Mouse (Mus musculus) heart, postnatal 36 days (tissue): ENCODE data around the gene Wsb2. TPM values are rescaled to one million over a fixed set of nuclear protein-coding genes. Genes with fewer than 3 reads are reported as not detected.

ENCODE experiments used
- total RNA-seq, 2 experiments: library from RNA; stranded (reverse); gene quantifications; 2 replicates each; pipeline ENCODE4 v1.2.3; 2021

The Wsb2 gene
- total RNA-seq, 2 experiments from 2014 or later = 97.1 to 104 TPM

Other genes with a start within 250 kb of the Wsb2 start
- 10 to 100 TPM; 89.7 to 97.2 TPM for gene Suds3, start 241.2 kb upstream of the Wsb2 start, total RNA-seq
- 1 to 10 TPM; 7.7 to 8.2 TPM for gene Taok3, start 237.2 kb upstream of the Wsb2 start, total RNA-seq
- 100 to 1,000 TPM; 412 to 473 TPM for gene Pebp1, start 69.7 kb upstream of the Wsb2 start, total RNA-seq
- gene Vsig10, start 38.2 kb upstream of the Wsb2 start, total RNA-seq = 10 to 100 TPM; 10.3 to 12.3 TPM
- 1 to 10 TPM; 2.7 to 5.2 TPM for gene Rfc5, start 31.7 kb downstream of the Wsb2 start, total RNA-seq
- under 1 TPM in 1 of 2 experiments, not detected in 1; 0.11 TPM for gene Ksr2, start 56.7 kb downstream of the Wsb2 start, total RNA-seq